Mouse (Mus musculus): ENCODE measurements around the gene Cemip2. TPM values are rescaled to one million over a fixed set of nuclear protein-coding genes. Genes with fewer than 3 reads are reported as not detected.
"Not testable (repeated sequence)": the region's sequence is repeated elsewhere in the genome, so short reads cannot be mapped to it uniquely, and the experiment has no call there.

The Cemip2 gene
- polyA plus RNA-seq, 1 experiment from 2014 or later = 52.2 TPM

DNA sequence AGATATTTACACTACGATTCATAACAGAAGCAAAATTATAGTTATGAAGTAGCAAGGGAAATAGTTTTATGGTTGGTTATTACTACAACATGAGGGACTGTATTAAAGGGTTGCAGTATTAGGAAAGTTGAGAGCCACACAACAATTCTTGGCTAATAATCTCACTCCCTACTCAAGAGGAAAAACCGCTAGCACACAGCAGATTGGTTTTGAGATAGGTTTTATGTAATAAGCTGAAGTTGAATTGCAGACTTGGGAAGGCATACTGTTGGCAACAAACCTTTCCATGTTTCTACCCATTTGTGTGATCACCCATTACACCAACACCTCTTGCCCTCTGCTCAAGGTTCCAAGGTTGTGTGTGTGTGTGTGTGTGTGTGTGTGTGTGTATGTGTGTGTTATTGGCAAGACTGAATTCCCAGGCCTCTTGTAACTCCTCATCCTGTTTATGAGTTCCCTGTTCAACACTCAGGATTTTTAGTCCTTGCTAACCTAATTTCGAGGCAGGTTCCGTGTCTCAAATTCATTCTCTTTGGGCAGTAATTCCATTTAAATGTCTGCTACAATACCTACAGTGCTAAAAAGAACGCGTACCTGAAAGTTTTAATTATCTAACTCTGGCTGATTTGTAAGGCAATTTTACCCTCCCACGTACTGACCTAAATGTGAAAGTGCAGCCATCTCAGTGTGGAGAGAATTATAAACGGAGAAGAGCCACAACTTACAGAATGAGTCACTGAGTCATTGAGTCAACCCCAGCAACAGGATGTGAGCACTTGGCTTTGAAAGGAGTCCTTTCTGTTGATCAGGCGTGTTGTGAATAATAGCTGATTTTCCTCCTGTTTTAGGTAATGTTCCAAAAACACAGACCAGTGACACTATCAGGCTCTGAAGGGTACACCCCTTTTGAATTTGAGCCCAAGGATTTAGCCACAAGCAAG is 85.1 kb downstream of the Cemip2 start:
- no peak for DNase-seq (ENCODE audit: low spot score)
- ATAC-seq (replicated peaks; ENCODE audit: insufficient number of reproducible peaks, low FRiP score, low TSS enrichment, low read depth) = no peak
- Histone ChIP-seq H3K27me3 (ENCODE audit: control insufficient read depth, insufficient read depth, low read length) (no peaks in the 10 kb centered on the region), H3K4me2 (ENCODE audit: low read depth, low read length) (no peak overlapping the region), H3K36me3 (replicated peaks; ENCODE audit: control insufficient read depth, insufficient read depth, low read depth, low read length) (no peaks in the 10 kb centered on the region), H3K9ac (replicated peaks; ENCODE audit: low read length) (no peak overlapping the region), H3K4me3 (ENCODE audit: low read depth, low read length) (no peak overlapping the region), H3K4me1 (ENCODE audit: control insufficient read depth, insufficient read depth, low read length) (no peaks in the 10 kb centered on the region), H3K9me3 (replicated peaks; ENCODE audit: control insufficient read depth, low read length) (no peaks in the 10 kb centered on the region), H3K27ac (replicated peaks; ENCODE audit: low read depth, low read length) (no peak overlapping the region)
- WGBS = 85% methylated on average over 9 of the region's 9 CpGs

DNA sequence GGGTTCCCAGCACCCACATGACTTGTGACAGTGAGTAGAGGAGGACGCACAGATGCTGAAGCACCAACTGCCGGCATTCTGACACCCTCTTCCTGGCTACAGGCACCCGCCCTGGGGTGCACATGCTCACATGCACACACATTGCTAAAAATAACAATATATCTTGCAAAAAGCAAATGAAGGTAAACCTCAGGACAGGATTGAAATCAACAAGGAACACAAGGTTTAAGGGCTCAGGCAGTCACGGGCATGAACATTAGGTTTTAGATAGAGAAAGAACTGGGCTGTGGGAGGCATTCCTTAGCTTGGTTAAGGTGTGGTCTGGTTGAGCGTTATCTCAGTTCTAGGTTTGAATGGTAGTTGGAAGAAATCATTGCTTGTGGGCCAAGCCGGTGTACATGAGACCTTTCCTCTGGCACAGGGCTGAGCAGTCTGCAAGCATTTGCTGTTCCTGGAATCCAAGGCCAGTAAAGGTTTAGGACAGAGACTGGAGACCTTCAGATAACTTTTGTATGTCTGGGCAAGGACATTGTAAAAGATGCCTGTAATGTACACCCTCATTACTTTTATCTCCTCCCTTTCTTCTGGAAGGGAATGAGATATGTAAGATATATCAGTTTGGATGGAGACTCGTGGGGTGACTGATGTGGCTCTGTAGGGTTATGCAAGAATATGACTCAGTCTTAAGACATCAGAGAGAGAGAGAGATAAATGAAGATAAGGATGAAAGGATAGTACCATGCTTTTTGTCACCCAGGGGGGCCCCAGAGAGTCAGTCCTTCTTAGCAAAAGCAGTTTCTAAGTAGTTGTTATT is 87.3 kb downstream of the Cemip2 start:
- Histone ChIP-seq H3K9ac (replicated peaks; ENCODE audit: low read length) (no peak overlapping the region), H3K4me2 (ENCODE audit: low read depth, low read length) (no peak overlapping the region), H3K27me3 (ENCODE audit: control insufficient read depth, insufficient read depth, low read length) (no peaks in the 10 kb centered on the region), H3K4me1 (ENCODE audit: control insufficient read depth, insufficient read depth, low read length) (no peaks in the 10 kb centered on the region), H3K4me3 (ENCODE audit: low read depth, low read length) (no peak overlapping the region), H3K36me3 (replicated peaks; ENCODE audit: control insufficient read depth, insufficient read depth, low read depth, low read length) (no peaks in the 10 kb centered on the region), H3K9me3 (replicated peaks; ENCODE audit: control insufficient read depth, low read length) (no peaks in the 10 kb centered on the region), H3K27ac (replicated peaks; ENCODE audit: low read depth, low read length) (no peak overlapping the region)
- ATAC-seq (replicated peaks; ENCODE audit: insufficient number of reproducible peaks, low FRiP score, low TSS enrichment, low read depth) (no peak), DNase-seq (ENCODE audit: low spot score) (no peak)
- whole genome bisulfite sequencing = 88% methylated on average over 7 of the region's 7 CpGs

DNA sequence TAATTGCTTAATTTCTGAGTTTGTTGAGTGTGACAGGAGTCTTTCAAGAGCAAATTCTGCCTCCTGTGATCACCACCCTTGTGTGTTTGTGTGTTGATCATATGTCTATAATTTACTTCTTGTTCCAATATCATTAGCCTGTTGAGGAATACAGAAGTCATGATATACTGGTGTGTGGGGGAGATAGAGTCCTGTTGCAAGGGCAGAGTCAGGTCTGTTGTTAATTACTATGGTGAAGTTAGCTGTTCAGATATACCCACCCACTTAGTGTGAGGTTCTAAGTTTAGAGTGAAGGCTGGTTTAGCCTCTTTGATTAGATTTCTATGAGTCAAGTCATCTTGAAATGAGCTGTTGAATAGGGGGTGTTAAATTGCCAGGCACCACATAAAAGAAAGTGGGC is 88.0 kb downstream of the Cemip2 start:
- H3K27ac ChIP-seq (replicated peaks; ENCODE audit: low read depth, low read length) = no peak overlapping the region
- no peaks in the 10 kb centered on the region for H3K9me3 ChIP-seq (replicated peaks; ENCODE audit: control insufficient read depth, low read length)
- ATAC-seq (replicated peaks; ENCODE audit: insufficient number of reproducible peaks, low FRiP score, low TSS enrichment, low read depth) (no peak), DNase-seq (ENCODE audit: low spot score) (no peak)
- no peaks in the 10 kb centered on the region for H3K27me3 ChIP-seq (ENCODE audit: control insufficient read depth, insufficient read depth, low read length)
- no peak overlapping the region for H3K9ac ChIP-seq (replicated peaks; ENCODE audit: low read length)
- H3K4me2 ChIP-seq (ENCODE audit: low read depth, low read length) = no peak overlapping the region
- no peaks in the 10 kb centered on the region for H3K36me3 ChIP-seq (replicated peaks; ENCODE audit: control insufficient read depth, insufficient read depth, low read depth, low read length)
- no peaks in the 10 kb centered on the region for H3K4me1 ChIP-seq (ENCODE audit: control insufficient read depth, insufficient read depth, low read length)
- no peak overlapping the region for H3K4me3 ChIP-seq (ENCODE audit: low read depth, low read length)

DNA sequence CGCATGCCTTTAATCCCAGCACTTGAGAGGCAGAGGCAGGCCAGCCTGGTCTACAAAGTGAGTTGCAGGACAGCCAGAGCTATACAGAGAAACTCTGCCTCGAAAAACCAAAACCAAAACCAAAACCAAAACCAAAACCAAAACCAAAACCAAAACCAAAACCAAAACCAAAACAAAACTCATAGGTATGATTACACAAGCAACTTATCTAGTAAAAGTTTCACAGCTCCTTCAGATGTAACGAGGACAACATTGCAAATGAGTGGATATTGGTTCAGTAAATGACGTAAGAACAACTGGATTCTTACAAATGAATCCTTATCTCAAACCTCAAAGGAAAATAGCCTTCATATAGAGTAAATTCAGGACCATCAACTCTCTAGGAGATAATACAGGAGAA is 88.6 kb downstream of the Cemip2 start:
- H3K27me3 ChIP-seq (ENCODE audit: control insufficient read depth, insufficient read depth, low read length); H3K9me3 ChIP-seq (replicated peaks; ENCODE audit: control insufficient read depth, low read length); H3K27ac ChIP-seq (replicated peaks; ENCODE audit: low read depth, low read length); ATAC-seq (replicated peaks; ENCODE audit: insufficient number of reproducible peaks, low FRiP score, low TSS enrichment, low read depth); H3K4me3 ChIP-seq (ENCODE audit: low read depth, low read length); H3K9ac ChIP-seq (replicated peaks; ENCODE audit: low read length); H3K4me2 ChIP-seq (ENCODE audit: low read depth, low read length); H3K4me1 ChIP-seq (ENCODE audit: control insufficient read depth, insufficient read depth, low read length); H3K36me3 ChIP-seq (replicated peaks; ENCODE audit: control insufficient read depth, insufficient read depth, low read depth, low read length); DNase-seq (ENCODE audit: low spot score): not testable (repeated sequence)
- WGBS = 90% methylated on average over 4 of the region's 4 CpGs

DNA sequence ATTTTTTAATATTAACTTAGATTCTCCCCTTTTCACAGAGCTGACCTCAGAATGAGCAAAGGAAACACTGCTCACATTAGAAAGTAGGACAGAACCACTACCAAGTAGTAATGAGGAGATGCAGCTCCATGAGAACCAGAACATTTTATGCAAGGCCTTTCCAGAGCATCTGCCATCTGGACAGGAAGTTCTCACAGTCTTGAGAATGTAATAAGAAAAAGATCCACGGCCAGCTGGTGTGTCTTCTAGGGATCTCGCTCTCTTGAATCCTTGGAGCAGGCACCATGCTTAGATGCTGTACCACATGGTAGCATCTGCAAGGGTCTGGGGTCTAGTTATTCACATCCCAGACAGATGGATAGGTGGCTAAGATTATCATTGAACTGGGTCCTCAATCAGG is 90.3 kb downstream of the Cemip2 start:
- H3K27me3 ChIP-seq (ENCODE audit: control insufficient read depth, insufficient read depth, low read length) = no peaks in the 10 kb centered on the region
- H3K9me3 ChIP-seq (replicated peaks; ENCODE audit: control insufficient read depth, low read length) = no peaks in the 10 kb centered on the region
- DNase-seq (ENCODE audit: low spot score) = no peak
- no peak for ATAC-seq (replicated peaks; ENCODE audit: insufficient number of reproducible peaks, low FRiP score, low TSS enrichment, low read depth)
- no peaks in the 10 kb centered on the region for H3K4me1 ChIP-seq (ENCODE audit: control insufficient read depth, insufficient read depth, low read length)
- no peaks in the 10 kb centered on the region for H3K36me3 ChIP-seq (replicated peaks; ENCODE audit: control insufficient read depth, insufficient read depth, low read depth, low read length)
- H3K27ac ChIP-seq (replicated peaks; ENCODE audit: low read depth, low read length) = no peak overlapping the region
- no peak overlapping the region for H3K9ac ChIP-seq (replicated peaks; ENCODE audit: low read length)
- no peak overlapping the region for H3K4me3 ChIP-seq (ENCODE audit: low read depth, low read length)
- no peak overlapping the region for H3K4me2 ChIP-seq (ENCODE audit: low read depth, low read length)
- 79% methylated on average over 2 of the region's 2 CpGs for WGBS

DNA sequence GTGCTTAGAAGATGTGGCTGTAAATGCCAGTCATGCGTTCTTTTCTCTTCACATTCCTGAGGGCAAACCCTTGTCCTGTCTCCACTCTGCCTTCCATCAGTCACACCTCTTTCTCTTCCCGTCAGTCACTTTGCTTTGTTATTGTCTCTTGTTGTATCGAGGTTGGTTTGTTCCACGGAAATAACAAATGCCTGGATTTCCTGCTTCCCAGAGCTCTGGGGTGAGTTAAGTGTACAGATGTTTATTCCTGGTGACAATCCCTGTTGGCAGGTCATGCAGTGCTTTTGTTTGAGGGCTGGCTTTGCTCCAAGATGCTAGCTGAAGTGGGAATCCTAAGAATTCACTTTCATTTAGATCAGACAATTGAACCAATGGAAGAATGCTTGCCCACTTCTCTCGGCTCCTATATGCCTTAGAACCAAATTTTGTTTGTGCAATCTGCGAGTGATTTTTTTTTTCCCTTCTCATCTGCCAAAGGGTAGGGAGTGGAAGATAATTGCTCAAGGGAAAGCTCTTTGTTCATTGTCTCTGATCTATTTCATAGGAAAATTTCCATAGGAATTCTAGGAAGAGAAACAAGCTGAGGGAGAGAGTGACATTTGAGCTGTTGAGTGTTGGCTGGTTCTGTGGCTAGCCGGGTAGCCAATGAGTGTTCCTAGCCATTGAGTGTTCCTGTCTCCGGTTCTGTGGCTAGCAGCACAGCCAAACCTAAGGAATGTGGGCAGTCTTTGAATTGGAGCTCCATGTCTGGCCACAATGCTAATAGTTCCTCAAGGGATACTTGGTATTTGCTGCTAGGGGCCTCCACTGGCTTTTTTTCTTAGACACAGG is 104.2 kb downstream of the Cemip2 start:
- Histone ChIP-seq H3K36me3 (replicated peaks; ENCODE audit: control insufficient read depth, insufficient read depth, low read depth, low read length) (no peaks in the 10 kb centered on the region), H3K4me2 (ENCODE audit: low read depth, low read length) (no peak overlapping the region), H3K4me3 (ENCODE audit: low read depth, low read length) (no peak overlapping the region), H3K27ac (replicated peaks; ENCODE audit: low read depth, low read length) (no peak overlapping the region), H3K27me3 (ENCODE audit: control insufficient read depth, insufficient read depth, low read length) (no peaks in the 10 kb centered on the region), H3K9me3 (replicated peaks; ENCODE audit: control insufficient read depth, low read length) (no peaks in the 10 kb centered on the region), H3K4me1 (ENCODE audit: control insufficient read depth, insufficient read depth, low read length) (no peaks in the 10 kb centered on the region), H3K9ac (replicated peaks; ENCODE audit: low read length) (no peak overlapping the region)
- DNase-seq (ENCODE audit: low spot score) = peak; percentile 24
- WGBS = 23% methylated on average over 8 of the region's 8 CpGs
- ATAC-seq (replicated peaks; ENCODE audit: insufficient number of reproducible peaks, low FRiP score, low TSS enrichment, low read depth) = 0 out of 2 replicates have a peak, but pooled peaks have one; percentile 48

DNA sequence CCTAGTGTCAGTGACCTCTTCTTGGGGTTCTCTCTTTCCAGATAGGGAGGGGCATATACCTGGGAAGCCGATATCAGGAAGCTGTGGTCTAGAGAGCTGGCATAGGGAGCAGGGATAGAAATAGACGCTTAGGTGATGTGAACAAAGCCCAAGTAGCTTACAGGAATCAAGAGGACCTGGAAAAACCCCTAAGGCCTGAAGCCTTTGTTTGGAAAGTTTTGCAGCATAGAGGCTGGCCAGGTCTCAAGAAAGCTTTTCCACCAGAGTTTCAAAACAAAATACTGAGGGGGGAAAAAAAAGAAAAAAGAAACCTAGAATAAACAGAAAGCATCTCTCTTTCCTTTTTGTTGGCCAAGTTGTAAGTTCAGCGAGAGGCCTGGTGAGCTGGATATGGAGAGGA is 104.9 kb downstream of the Cemip2 start:
- ATAC-seq (replicated peaks; ENCODE audit: insufficient number of reproducible peaks, low FRiP score, low TSS enrichment, low read depth) (no peak), DNase-seq (ENCODE audit: low spot score) (no peak)
- H3K9me3 ChIP-seq (replicated peaks; ENCODE audit: control insufficient read depth, low read length) = no peaks in the 10 kb centered on the region
- no peak overlapping the region for H3K9ac ChIP-seq (replicated peaks; ENCODE audit: low read length)
- H3K4me1 ChIP-seq (ENCODE audit: control insufficient read depth, insufficient read depth, low read length) = no peaks in the 10 kb centered on the region
- H3K36me3 ChIP-seq (replicated peaks; ENCODE audit: control insufficient read depth, insufficient read depth, low read depth, low read length) = no peaks in the 10 kb centered on the region
- no peak overlapping the region for H3K4me3 ChIP-seq (ENCODE audit: low read depth, low read length)
- H3K27ac ChIP-seq (replicated peaks; ENCODE audit: low read depth, low read length) = no peak overlapping the region
- WGBS = 86% methylated on average over 3 of the region's 3 CpGs
- H3K4me2 ChIP-seq (ENCODE audit: low read depth, low read length) = no peak overlapping the region
- H3K27me3 ChIP-seq (ENCODE audit: control insufficient read depth, insufficient read depth, low read length) = no peaks in the 10 kb centered on the region

All from embryonic facial prominence, embryonic 11.5 days (tissue).